Mouse (Mus musculus) ES-Bruce4 (cell line): ENCODE measurements around the gene Sfrp2.

Source experiments
- CTCF ChIP-seq: IDR thresholded peaks from one replicate; pipeline ENCODE4 v1.8.1; 2011; ENCODE audit warnings: low read depth, low read length
- EP300 ChIP-seq: IDR thresholded peaks from 2 replicates; pipeline ENCODE4 v1.6.1; 2011; ENCODE audit warnings: low read depth, low read length; ENCODE audit not compliant: insufficient read depth
- POLR2A ChIP-seq: IDR thresholded peaks from one replicate; pipeline ENCODE4 v1.8.1; 2011; ENCODE audit warnings: low read length; ENCODE audit not compliant: insufficient read depth

DNA sequence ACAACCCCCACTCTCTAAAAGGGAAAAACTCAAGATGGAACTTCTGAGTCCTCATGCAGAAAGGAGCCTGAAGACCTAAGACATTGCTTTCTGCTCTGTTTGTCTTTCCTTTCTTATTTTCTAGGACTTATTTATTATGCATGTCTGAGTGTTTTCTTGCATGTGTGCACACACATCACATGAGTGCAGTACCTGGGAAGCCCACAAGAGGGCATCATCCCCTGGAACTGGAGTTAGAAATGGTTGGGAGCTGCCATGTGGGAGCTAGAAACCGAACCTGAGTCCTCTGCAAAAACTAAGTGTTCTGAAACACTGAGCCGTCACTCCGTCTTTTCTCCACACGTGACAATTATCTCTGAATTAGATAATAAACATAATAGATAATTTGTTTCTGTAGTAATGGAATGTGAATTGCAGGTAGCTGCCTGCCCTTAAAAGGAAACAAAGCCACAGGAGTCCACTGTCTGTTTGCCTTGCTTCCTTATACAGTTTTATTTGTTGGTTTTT lies 35.6 kb downstream of the Sfrp2 start:
- TF ChIP-seq CTCF, result no peak
- no peak for TF ChIP-seq POLR2A
- no peak for TF ChIP-seq EP300
